Comparison of ENCODE assay signal across 8 mouse cellular contexts in genomic region chr2:35609317-35609716, GRCm38 (mm10). TPM values are rescaled to one million over a fixed set of nuclear protein-coding genes. Genes with fewer than 3 reads are reported as not detected.
A peak's percentile ranks its signal among the peaks of the same experiment; 100 is the strongest.
DNase-seq lines count a peak whose midpoint lies in the region; ATAC-seq and TF ChIP-seq lines count a peak whose summit lies in the region.

No protein-coding gene starts in this region.

- no peaks in the 10 kb centered on the region for H3K9me3 ChIP-seq in kidney, embryonic 16.5 days (ENCODE audit: low read length)
- no peaks in the 10 kb centered on the region for H3K9me3 ChIP-seq in hindbrain, embryonic 13.5 days

- 56% methylated on average over 9 of the region's 9 CpGs for WGBS in kidney, embryonic 16.5 days
- 56% methylated on average over 9 of the region's 9 CpGs for WGBS in hindbrain, embryonic 13.5 days

- peaks cover 53% of the 10 kb centered on the region for H3K4me1 ChIP-seq in kidney, embryonic 16.5 days (ENCODE audit: insufficient read depth, low read length)
- H3K4me1 ChIP-seq in cortical plate, adult 2 months (ENCODE audit: control insufficient read depth, insufficient read depth, low read length): peaks cover 19% of the 10 kb centered on the region
- peaks cover 61% of the 10 kb centered on the region for H3K4me1 ChIP-seq in hindbrain, embryonic 13.5 days (replicated peaks)

- H3K27ac ChIP-seq in kidney, embryonic 16.5 days (ENCODE audit: low read length): no peak overlapping the region
- no peak overlapping the region for H3K27ac ChIP-seq in cortical plate, adult 2 months (ENCODE audit: insufficient read depth, low read length)
- H3K27ac ChIP-seq in hindbrain, embryonic 13.5 days: no peak overlapping the region

- no peak for TF ChIP-seq POLR2A in cortical plate, adult 2 months (IDR thresholded peaks at IDR 0.05; ENCODE audit: extremely low read depth, insufficient read depth, low read length)

- 0 out of 2 replicates have a peak, but pooled peaks have one; percentile 20 for ATAC-seq in kidney, embryonic 16.5 days (ENCODE audit: low FRiP score, low TSS enrichment)
- peak; percentile 29 for ATAC-seq in hindbrain, embryonic 13.5 days (ENCODE audit: low FRiP score)

- H3K4me3 ChIP-seq in kidney, embryonic 16.5 days (ENCODE audit: low read length): no peak overlapping the region
- no peak overlapping the region for H3K4me3 ChIP-seq in cortical plate, adult 2 months (ENCODE audit: insufficient read depth, low read length)
- no peak overlapping the region for H3K4me3 ChIP-seq in hindbrain, embryonic 13.5 days

- no peaks in the 10 kb centered on the region for H3K36me3 ChIP-seq in kidney, embryonic 16.5 days (ENCODE audit: insufficient read depth, low read length)
- H3K36me3 ChIP-seq in hindbrain, embryonic 13.5 days: no peaks in the 10 kb centered on the region

- H3K9ac ChIP-seq in kidney, embryonic 16.5 days (replicated peaks; ENCODE audit: low read length): no peak overlapping the region
- H3K9ac ChIP-seq in hindbrain, embryonic 13.5 days: peak overlapping the region; percentile 35; the same call in 1 of the 2 replicates

- no peak for DNase-seq in kidney, adult 18-20 months
- DNase-seq in Muller cell, postnatal 12 days (ENCODE audit: inconsistent ontology term): peak; percentile 64
- peak; percentile 62 for DNase-seq in retina, embryonic 14.5 days (ENCODE audit: low spot score)
- DNase-seq in kidney, postnatal 14 days: no peak
- no peak for DNase-seq in adrenal gland, postnatal 4 days (ENCODE audit: low spot score in 2 of 2)

- 0 out of 2 replicates have a peak, but pooled peaks have one; percentile 32 for TF ChIP-seq CTCF in cortical plate, adult 2 months (IDR thresholded peaks at IDR 0.05; ENCODE audit: extremely low read depth, insufficient read depth, low read length)

- no peaks in the 10 kb centered on the region for H3K27me3 ChIP-seq in kidney, embryonic 16.5 days (ENCODE audit: insufficient read depth, low read length)
- H3K27me3 ChIP-seq in hindbrain, embryonic 13.5 days: peaks cover 18% of the 10 kb centered on the region; the same call in 1 of the 2 replicates

- no peak overlapping the region for H3K4me2 ChIP-seq in kidney, embryonic 16.5 days (replicated peaks; ENCODE audit: low read depth, low read length)
- no peak overlapping the region for H3K4me2 ChIP-seq in hindbrain, embryonic 13.5 days

RNA-seq across cellular contexts. Expression of gene Dab2ip, which starts 51.3 kb away (rescaled TPM):
- polyA plus RNA-seq in kidney, embryonic 16.5 days (2015; fragmentation: Nextera tagmentation; extraction: Ambion mirVana): 26.3 and 28.5 TPM in 2 replicates
- polyA plus RNA-seq in cortical plate, adult 2 months (2012; rRNA removed): 114 and 120 TPM in 2 replicates
- polyA plus RNA-seq in hindbrain, embryonic 13.5 days (2015; fragmentation: Nextera tagmentation; extraction: Ambion mirVana): 31.2 and 38.8 TPM in 2 replicates
- 10 to 100 TPM; 74.4 to 77.6 TPM for total RNA-seq in adrenal gland, postnatal 4 days (2021)

Comparison
In these comparisons a context has a peak if more than half of its experiments do, and no peak if none do; other contexts are left out.
1. DNase-seq: peak in Muller cell, postnatal 12 days (single experiment) and retina, embryonic 14.5 days (single experiment); none in kidney, adult 18-20 months (single experiment), kidney, postnatal 14 days (single experiment) and adrenal gland, postnatal 4 days (0 of 2).